Mouse (Mus musculus) induced T-regulatory cell, adult 2 months (primary cell): ENCODE measurements around the gene Mark2.

ENCODE experiments used
- DNase-seq: peaks from one replicate; pipeline ENCODE4 v3.0.0-alpha.2; 2012; ENCODE audit warnings: low read depth

The Mark2 gene

DNA sequence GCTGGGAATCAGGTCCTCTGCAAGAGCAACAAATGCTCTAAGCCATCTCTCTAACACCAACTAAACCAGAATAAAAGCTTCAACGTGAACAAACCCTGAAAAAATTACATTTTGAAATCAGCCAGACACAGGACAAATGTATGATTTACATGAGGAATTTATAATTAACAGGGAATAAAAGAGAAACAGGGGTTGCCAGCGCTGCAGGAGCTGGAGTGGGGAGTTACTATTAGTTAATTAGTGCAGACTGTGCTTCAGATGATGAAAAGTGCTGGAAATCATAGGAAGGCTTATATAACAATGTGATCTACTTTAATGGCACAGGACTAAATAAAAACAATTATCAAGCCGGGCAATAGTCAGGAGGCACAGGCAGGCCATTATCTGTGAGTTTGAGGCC, 20.3 kb downstream of the Mark2 start:
- no peak for DNase-seq

DNA sequence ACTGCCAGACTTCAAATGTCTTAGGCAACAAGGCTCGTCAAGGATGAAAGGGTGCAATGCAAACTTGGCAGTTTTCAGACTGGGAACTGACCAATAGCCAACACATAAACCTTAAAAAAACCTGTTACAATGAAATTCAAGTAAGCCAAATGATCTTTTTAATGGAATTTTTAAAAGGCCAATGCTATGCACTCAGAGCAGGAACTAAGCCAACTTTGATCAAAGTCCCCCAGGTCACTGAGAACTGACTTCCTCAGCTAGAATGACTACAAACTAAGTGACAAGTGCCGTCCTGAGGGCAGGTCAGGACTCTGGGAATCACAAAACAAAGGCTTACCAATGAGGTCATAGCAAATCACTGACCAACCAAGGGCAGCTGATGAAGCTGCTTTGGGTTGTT, 21.5 kb downstream of the Mark2 start:
- no peak for DNase-seq

DNA sequence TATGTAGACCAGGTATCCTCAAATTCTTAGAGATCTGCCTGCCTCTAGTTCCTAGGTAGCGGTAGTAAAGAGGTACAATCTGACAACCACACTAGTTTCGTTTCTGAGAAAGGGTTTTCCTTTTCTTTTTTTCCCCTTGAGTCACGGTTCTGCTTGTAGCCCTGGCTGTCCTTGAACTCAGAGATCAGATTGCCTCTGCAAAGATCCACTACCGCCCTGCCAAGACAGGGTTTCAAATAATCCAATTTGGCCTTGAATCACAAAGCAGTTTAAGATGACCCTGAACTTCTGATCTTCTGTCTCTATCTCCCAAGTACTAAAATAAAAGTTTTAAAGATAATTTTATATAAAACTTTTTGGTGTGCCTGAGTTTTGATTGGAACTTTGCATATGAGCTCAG, 23.9 kb downstream of the Mark2 start:
- DNase-seq: peak; percentile 45

DNA sequence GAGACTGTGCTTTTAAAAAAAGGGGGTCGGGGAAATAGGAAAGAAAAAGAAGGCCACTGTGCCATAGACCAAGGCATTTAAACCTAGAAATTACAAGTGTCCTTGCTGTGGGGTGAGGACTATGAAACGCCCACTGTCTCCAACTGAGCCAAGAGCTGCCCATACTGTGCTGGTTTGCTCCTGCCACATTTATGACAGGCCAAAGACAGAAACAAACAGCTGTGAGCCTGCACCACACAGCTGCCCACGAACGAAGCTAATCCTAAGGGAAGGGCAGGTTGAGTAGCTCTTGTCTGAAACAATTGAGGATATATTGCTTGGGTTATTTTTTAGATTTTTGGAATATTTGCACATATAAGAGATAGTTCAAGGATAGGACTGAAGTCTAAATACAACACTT, 24.8 kb downstream of the Mark2 start:
- DNase-seq: no peak

DNA sequence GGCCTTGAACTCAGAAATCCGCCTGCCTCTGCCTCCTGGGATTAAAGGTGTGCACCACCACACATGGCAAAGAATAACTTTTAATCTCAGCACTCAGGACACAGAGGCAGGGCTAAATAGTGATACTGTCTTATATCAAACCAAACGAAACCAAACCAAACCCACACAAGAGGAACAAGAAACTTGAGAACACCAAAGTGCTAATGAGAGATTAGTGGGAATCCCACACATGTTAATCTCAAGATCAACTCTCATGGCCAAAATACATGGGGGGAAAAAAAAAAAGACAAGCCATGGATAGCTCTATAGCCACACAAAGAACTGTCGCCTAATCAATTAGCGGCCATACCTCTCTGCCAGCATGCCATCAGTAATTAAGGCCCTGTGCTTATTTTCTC, 26.1 kb downstream of the Mark2 start:
- DNase-seq: no peak

DNA sequence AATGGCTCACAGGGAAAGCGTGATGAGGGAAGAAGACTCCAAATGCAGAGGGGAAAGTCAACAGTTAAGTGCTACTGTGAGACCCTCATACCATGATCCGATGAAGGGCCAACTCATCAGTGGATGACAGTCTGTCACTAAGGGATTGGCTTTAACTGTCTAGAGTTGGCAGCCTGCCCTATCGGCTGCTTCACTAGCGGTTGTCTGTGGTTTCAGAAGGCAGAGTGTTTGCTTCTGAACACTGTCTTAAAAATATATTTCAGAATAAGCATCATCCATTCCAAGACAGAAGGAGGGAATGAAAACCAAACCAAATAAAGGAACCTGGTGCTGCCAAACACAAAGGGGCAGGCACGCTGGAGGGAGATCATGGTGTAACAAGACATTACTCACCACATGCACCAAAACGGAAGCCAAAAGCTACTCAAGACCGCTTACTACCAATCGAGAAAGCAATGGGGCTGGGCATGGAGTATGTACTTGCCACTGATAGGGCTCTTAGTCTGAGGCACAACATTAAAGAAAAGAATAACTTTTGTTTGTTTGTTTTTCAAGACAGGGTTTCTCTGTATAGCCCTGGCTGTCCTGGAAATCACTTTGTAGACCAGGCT, 26.6 kb downstream of the Mark2 start:
- peak; percentile 31 for DNase-seq

DNA sequence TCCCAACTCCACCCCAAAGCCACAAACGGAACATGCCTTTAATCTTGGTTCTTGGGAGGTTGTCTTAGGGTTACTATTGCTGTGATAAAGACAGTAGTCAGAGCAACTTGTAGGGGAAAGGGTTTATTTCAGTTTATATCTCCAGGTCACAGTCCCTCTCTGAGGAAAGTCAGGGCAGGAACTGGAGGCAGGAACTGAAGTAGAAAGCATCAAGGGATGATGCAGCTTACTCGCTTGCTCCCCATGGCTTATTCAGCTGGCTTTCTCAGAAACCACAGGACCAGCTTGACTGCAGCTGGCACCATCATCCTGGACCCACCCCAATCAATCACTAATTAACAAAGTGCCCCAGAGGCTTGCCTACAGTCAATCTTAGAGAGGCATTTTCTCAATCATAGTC, 28.0 kb downstream of the Mark2 start:
- no peak for DNase-seq

DNA sequence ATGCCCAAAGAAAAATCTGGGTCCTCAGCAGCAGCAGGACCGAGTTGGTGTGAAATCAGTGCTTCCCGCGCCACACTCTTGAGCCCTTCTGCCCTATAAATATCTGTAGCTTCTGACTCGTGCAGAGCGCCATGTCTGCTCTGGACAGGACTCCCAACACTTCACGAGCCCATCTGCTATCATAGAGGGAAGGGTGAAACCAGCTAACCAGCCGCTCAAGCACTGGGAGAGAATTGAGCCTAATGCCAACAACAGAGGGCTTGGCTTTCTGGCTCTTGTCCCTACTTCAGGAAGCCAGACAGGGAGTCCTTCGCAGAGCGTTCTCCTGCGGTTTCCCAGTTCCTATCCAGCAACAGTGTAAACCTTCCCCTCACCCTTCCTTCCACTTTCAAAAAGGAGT, 30.4 kb downstream of the Mark2 start:
- DNase-seq: no peak

DNA sequence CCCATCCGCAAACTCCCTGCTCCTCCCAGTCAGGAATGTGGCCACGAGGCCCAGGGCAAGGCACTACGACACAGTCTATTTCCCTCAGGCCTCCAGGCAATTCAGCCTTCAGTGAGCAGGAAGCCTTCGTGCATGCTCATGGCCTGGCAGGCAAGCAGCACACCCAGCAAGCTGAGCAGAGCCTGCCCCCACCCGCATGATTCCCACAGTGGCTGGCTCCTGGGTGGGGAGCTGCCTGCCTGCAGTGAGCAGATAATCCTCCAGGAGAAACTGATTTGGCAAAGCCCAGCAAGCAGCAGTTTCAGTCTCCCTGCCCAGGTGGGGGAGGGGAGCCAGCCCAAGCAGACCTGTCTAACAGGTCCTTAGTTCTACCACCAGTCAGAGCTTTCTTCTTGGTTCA, 31.0 kb downstream of the Mark2 start:
- DNase-seq: no peak

DNA sequence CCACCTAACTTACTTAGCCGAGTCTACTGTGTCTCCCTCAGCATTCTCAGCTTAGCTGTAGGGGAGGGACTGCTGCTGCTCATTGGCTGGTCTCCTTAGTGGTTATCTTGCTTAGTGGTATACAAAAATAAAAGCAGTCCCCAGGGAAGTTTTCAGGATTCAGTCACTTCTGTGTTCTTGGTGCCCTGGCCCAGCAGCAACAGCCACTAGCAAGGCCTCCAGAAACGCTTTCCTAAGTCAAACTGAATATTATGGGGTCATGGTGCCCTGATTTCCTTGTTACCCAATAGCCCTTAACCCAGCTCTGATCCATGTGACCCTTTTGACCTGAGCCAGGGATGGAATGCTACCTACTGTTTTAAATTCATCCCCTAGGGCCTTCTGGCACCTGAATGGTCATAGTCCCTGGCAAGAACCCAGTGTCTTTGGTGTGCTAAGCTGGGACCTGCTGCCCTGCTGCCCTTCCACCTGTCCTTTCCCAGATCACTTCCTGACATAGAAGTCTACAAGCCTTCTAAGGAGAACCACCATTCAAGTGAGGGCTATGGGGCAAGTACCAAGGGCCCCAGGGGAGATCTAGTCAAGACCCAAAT, 31.8 kb downstream of the Mark2 start:
- DNase-seq: no peak

DNA sequence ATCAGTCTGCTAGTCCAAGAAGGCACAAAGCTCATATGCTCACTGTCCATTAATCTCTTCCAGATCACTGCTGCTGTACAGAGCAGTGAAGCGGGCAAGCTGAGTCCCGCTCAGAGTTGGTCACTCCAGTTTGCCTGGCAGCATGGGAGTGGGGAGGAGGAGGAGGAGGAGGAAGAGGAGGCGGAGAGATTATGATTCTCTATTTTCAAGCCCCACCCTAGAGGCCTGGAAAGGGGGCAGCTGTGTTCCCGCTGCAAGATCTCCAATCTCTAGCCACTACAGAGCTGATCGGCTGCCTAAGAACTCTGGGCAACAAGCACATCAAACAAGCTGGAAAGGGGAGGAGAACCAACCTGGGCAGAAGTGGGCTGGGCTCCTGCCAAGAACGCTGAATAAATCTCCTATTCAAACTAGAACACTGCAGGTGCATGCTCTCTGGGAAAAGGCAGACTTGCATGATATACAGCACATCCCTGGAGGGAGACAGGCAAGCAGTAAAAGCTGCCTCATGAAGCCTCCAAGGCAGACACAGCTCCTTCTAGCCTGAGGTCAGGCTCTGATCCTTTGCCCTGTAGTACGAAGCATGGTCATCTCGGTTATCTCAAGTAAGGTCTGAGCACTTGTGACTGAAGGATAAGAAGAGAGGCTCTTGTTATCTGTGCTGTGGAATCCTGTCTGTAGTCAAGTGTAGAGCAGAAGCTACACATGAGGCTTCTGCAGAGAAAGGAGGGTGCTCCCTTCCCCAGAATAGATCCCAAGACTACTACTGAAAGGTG, 33.5 kb downstream of the Mark2 start:
- DNase-seq: no peak

DNA sequence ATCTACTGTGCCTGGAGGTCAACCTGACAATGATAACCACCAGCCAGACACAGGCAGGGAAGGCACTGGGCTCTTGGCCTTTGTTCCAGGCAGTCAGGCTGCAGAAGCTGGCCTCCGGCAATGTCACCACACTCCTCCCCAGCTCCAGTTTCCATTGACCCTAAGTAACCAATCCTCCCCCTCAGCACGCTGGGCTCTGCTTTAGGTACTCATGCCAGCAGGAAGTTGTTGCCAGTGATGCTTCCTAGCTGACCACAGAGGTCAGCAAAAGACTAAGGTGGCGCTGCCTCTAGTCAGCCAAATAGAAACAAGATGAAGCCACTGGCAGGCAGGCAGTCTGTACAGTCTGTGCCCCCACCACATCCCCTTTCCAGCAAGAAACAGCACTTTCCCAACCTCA, 34.7 kb downstream of the Mark2 start:
- no peak for DNase-seq

DNA sequence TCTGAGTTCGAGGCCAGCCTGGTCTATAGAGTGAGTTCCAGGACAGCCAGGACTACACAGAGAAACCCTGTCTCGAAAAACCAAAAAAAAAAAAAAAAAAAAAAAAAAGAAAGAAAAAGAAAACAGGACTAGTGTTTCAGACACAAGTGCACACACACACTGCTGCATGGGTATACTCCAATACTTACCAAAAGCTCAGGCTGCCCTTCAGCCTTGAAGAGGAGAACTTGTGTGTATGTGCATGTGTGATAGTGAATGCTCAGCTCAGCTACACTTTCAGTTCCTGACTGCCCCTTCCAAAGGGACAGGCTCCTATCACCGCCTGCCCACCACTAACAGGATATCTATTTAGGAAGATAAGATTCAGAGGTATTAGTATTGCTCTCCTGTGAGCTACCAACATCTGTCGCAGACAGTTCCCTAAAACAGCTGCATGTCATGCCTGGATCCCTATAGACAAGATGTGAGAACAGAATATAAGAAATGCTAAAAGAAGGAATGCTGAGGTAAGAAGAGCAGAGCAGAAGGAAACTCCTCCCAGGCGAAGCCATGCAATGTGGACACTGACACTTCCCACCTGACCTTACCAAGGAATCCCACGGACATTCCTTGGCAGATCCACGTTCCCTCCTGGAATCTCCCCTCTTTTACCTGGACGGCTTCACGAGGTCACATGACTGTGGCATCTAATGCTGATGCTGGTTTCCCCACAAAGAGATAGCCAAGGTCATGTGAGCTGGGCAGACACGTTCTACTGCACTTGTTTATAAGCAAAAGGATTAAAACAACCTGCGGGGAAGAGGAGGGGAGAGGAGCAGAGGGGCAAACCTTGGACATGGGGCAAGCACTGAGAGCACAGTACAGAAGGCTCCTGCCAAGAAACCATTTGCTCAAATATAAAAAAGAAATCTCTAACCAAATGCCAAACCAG, 36.0 kb downstream of the Mark2 start:
- DNase-seq: no peak

DNA sequence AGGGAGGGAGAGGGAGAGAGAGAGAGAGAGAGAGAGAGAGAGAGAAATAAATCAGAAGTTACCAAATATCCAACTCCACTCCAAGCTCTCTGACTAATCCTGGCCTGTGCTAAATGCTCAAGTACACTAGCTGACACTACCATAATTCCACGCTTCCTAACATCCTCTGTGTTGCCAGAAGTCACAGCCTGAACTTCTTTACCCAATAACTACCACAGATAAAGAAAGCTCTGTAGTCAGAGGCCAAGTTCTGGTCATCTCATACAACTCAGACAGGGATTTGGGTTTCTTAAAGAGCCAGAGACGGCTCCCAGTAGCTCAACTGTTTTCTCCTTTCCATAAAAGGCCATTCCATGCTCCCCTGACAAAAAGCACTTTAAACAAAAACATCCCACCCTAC, 36.9 kb downstream of the Mark2 start:
- DNase-seq: no peak

DNA sequence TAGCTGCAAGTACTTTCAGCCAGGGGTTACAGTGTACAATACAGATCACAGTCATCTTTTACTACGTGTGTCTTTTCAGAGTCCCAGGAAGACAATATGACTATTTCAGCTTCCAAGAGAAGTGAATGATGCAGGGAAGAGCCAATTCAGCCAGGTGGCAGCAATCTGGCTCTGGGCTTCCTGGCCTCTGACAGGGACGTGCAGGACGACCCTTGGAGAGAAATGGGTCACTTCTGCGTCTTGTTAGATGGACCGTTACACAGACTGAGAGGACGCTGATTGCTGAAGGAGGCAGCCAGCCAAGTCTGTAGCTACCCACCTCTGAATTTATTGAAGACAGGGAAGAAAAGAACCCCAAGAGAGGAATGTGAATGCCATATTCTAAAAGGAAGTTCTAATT, 37.9 kb downstream of the Mark2 start:
- DNase-seq: no peak

DNA sequence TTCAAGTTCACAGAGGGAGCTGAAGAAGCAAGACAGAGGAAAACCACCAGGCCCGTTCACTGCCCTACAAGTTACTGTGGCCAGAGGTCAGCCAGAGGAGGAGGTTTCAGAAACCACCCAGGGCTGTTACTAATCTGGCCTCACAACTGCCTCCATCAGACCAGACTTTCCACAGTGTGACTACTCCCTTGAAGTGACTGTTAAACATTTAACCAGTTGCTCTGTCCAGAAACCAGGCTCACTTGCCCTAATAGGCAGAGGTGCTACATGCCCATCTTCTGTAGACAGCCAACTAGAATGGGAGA, 39.2 kb downstream of the Mark2 start:
- DNase-seq: no peak

DNA sequence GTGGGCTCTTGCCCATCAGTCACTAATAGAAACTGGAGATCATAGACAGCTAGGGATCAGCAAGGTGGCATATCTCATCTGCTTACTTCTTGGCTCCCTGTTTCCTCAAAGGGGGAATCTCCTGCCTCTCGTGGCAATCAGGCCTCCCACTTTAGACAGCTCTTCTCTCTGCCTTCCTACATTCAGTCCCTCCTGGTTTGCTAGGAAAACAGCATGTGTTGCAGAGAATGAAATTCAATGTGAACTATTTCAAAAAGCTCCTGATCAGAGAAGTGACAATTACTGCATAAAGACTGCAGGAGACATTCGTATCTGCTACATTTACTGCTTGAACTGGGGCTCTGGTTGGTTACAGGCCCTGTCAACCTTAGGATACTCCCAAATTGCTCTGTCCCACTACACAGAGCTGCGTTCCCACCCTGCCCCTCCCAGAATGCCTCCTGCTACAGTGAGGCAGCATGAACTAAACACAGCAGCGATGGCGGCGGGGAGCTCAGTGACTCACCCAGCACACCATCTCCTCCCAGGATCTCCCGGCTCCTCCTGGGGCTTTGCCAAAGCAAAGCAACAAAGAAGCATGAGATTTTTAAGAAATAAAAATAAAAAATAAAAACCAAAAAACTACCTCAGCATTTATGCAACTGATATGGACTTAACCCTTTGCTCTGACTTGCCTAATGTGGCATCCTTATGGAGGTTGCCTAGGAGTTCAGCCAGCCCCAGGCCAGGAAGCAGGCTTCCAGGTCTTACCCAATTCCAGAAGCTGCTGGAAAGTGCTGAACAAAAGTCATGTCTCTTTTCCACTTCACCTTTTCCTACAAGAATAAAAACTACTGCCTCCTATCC, 39.8 kb downstream of the Mark2 start:
- no peak for DNase-seq

DNA sequence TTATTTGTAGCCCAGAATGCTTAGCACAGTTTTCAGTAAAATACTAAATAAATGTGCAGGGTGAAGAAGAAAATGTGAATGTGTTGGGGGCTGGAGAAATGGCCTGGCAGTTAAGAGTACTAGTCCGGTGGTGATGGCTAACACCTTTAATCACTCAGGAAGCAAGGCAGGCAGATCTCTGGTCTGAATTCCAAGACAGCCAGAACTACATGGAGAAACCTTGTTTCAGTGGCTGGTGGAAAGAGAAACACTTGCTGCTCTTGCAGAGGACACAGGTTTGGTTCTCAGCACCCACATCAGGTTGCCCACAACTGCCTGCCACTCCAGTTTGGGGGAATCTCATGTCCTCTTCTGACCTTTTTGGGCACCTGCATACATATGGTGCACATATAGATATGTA, 41.6 kb downstream of the Mark2 start:
- no peak for DNase-seq

DNA sequence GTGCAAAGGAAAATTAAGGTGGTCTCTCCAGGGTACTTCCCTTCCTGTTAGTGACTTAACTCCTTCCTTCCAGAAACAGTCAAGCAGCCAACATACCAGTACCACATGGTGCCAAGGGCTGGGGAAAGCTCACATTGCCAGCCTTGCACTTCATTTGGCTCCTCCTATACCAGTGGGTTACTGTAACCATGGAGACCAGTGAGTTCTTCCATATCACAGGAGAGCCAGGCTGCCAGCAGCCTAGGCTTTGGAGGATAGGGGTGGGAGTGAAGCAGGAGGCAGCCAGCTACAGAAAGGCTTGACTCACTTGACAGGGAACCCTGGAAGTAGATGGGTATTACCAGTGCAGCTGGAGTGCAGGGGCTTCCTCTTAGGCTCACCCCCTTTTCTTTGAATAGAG, 42.6 kb downstream of the Mark2 start:
- no peak for DNase-seq

DNA sequence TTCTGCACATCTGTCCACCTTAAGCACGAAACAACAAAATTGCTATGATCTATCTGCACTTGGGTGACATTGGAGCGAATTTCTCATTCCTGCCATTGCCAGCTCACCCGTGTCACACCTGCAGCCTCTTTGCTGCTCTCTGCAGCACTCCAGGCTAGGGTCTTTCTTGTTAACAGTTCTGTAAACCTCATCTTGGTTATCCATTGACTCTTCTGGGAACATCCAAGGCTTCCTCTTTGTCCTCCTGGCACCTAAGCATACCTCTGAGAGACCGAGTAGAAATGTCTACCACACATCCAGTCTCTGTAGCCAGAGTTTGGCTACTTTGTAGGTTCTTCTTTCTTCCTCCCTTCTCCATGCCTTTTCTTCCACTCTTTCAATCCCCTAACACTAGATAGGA, 45.7 kb downstream of the Mark2 start:
- no peak for DNase-seq

DNA sequence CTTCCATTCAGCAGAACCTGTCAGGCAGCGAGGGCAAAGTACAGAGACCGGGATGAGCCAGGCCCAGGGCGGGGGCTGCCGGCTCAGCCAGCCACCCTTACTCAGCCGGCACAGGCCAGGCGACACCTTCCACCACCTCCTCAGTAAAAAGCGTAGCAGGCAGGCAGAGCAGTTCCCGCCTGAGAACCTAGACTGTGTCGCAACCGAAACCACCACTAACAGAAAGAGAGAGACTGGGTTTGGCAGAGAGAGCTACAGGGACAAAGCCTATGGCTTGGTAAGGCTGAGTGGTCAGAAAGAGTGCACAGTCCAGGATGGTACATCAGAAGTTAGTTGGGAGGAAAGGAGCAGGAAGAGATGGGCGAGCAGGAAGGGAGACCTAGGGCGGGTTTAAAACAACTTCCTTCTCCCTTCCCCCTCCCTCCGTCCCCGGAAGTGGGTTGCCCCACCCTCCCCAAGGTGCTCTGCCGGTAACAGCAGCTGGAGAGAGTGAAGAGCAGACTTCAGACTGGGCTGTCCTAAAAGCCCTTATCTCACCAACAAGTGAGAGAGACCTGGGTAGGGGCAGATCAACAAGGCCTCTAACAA, 46.5 kb downstream of the Mark2 start:
- peak; percentile 91 for DNase-seq
